Mouse (Mus musculus): Measurements from ENCODE around the gene Rad51b.

DNA sequence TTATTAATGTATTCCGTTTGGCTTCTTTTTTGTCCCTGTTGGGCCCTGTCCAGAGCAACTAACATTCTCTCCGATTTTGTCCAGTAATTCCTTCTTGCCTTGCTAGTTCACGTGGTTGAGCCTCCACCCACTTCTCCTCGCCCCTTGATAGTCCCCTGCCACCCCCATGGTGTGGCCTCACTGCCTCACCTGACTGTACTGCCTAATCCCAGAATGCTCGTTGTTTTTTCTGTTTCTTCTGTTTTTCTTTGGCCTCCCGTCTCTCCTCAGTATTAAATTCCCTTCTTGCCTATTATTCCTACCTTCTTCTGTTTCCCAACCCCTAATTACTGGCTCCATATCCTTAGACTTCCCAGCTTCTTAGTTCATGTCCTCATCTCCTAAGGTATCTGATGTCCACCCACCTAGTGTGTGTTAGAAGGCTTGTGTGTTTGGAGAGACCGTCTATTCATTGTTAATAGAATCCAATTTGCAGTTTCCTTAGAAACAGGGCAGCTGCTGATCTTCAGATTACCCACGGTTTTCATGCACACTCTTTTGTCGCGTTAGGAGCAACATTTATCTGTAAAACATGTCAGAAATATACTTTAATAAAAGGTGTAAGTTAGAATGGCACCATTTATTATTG, 233.3 kb downstream of the Rad51b start:
- no peak for TF ChIP-seq EP300 (IDR thresholded peaks at IDR 0.05; ENCODE audit: insufficient read depth, low read depth, low read length)
- no peak for TF ChIP-seq CTCF (IDR thresholded peaks at IDR 0.05; ENCODE audit: low read depth, low read length)
